Mouse (Mus musculus) retina, embryonic 14.5 days (tissue): ENCODE measurements around the gene Olfr625-ps1.
"Not testable (repeated sequence)": the region's sequence is repeated elsewhere in the genome, so short reads cannot be mapped to it uniquely, and the experiment has no call there.

Experiments used
- DNase-seq: peaks from one replicate; pipeline ENCODE4 v3.0.0-alpha.2; 2015; ENCODE audit warnings: low spot score

The Olfr625-ps1 gene

DNA sequence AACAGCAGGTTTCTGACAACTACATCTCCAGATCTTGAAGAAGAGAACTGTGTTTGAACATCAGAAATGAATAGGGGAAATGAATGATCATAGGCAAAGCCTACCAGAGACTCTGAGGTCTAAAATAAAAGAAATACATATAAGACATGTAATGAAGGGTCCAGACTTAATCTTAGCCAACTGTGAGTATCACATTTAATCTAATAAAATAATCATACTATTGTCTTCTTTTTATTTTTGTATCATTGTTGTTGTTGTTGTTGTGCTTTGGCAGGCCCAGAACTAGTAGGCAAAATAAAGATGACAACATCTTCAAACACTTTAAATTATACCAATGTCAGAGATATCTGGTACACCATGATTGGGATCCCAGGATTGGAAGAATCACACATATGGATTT is at the start of gene Olfr625-ps1:
Gene Olfr625-ps1, plus strand, starts transcription at position 301 of the 400 bp plus-strand sequence.
- DNase-seq: no peak

DNA sequence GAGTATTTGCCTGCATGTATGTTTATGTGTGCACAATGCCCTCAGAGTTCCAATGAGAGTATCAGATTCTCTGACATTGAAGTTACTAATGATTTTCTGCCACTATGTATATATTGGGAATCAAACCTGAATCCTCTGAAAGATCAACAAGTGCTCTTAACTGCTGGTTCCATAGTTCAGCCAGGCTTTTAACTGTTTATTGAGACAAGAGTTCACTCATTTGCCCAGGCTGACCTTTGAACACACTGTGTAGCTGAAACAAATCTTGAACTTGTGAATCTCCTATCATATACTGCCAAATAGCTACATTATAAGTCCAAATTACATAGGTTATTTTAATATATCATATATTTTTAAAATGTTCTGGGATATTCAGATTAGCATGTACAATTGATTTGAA is 45.7 kb upstream of the Olfr625-ps1 start:
- no peak for DNase-seq

DNA sequence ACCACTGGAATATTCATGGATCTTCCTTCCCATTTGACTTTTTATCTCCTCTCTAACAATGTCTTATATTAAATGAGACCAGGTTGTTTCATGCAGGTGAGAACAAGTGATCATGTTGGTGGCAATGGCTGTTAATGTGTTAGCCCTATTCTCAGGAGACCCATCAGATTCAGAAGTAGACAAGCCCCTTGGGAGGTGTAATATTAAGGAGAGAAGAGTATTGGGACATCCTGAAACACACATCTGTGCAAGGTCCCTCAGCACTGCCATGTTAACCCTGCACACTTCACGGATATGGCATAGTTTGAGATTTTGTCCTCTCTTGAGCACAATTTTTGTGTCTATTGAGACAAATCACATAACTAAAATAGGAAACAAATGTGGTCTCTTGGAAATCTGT is 39.9 kb upstream of the Olfr625-ps1 start, which contains the start of gene Olfr622:
Gene Olfr622, minus strand, starts transcription at position 101 of the 400 bp plus-strand sequence.
- DNase-seq: no peak

DNA sequence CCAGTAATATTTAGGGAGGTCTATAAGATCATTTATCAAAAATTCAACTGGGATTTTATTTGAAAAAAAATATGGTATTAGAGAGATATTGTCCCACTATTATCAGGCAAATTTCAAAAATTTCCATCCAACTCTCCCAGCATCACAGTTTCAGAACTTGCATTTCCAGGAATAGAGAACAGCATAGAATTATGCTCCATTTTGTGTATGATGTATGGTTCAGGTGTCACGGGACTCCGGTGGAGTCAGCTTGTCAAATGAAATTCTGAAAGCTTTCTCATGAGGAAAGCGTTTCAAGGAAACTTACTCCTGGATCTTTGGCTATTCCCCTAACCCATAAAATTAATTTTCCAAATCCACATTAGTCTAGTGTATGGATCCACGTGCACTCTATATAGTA is 38.5 kb upstream of the Olfr625-ps1 start:
- DNase-seq: no peak

DNA sequence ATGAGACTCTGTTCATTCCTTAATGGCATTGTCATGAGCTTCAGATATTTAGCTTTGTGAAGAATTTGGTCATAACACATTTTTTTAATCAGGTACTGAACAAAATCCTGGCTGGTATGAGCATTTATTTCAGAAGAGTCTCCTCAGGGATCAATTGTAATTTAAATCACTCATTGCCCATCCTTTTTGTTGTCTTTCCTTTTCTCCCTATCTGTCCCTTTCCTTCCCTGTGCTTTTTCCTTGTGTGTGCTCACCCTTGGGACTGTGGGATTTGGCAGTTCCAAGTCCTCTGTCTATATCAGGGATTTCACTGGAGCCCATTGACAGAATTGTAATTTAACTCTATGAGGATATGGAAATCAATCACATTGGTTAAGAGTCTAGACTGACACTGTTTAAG is 18.9 kb upstream of the Olfr625-ps1 start, which contains the start of gene Olfr623:
Gene Olfr623, minus strand, starts transcription at position 101 of the 400 bp plus-strand sequence.
- DNase-seq: no peak

DNA sequence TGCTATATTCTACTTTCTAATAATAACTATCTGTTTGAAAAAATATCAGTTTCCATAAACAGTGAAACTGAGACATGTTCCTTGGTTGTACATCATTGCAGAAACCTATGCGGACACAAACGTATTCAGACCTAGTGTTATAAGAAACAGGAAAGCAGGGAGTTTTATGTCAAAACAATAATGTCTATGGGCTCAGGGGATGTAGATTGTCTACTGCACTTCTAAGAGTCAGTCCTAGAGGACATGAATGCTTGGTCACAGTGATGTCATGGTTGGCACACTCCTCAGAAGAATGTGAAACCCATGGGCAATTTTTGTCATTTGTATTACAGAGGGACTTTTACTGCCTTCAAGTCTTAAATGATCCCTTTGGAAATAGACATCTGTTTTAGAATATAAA is 11.4 kb upstream of the Olfr625-ps1 start, which contains the start of gene Olfr624:
Gene Olfr624, minus strand, starts transcription at position 101 of the 400 bp plus-strand sequence.
- DNase-seq: no peak

DNA sequence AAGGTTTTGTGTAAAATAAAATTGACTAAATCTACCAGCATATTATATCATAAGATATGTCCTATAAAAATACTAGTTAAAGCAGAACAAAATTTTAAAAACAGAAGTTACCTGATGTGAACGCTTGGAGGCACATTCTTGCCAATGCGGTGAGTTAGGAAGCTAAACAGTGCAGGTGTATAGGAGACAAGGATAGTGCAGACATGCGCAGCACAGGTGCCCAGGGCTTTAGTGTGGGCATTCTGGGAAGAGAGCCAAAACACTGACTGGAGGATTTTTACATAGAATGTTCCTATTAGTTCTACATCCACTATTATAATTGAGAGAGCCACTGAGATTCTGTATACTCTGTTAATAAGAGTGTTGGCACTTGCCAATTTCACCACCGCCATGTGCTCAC is 16.9 kb downstream of the Olfr625-ps1 start:
- no peak for DNase-seq

DNA sequence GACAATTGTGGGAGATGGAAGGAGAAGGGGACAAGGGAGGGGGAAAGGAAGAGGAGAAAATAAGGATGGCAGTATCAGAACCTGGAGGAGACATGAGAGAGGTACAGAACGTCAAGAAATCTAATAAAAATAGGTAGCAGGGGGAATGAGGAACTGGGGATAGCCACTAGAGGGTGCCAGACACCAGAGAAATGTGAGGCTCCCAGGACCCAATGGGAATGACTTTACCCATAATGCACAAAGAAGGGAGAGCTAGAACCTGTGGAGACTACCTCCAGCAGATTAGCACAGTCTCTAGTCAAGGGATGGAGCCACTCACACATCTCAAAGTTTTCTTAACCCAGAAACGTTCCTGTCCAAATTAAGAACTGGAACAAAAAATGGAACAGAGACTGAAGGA is 29.5 kb downstream of the Olfr625-ps1 start:
- no peak for DNase-seq

DNA sequence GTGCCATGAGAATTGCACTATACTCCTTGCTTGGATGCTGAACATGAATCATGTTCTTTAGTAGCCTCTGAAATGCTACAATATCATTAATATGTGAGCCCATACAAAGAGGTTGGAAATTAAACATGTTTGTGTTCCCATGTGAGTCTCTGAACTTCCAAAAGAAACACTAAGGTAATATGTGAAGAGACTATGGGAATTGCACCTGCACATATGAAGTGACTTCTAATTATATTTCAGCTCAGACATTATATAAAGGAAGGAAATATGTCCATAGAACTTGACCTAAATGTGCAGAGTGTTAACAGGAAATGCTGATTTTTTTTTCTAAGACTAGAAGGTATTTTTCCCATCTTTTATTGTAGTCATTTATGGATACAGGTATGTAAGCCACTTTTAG is 31.9 kb downstream of the Olfr625-ps1 start, which contains the start of gene Olfr243:
Gene Olfr243, plus strand, starts transcription at position 301 of the 400 bp plus-strand sequence.
- no peak for DNase-seq

DNA sequence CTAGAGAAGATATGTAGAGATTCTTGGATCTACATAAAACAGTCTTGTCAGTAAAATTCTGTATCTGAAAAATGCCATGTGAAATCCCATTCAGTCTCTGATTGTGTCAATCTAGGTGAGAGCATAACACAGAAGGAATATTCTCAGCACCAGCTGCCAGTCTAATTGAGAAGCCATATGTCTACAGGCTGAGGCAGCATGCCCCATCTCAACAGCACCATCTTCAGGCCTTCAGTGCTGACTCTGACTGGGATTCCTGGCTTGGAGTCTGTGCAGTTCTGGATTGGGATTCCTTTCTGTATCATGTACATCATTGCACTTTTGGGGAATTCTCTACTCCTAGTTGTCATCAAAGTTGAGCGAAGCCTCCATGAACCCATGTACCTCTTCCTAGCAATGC is 33.9 kb downstream of the Olfr625-ps1 start:
- not testable (repeated sequence) for DNase-seq

DNA sequence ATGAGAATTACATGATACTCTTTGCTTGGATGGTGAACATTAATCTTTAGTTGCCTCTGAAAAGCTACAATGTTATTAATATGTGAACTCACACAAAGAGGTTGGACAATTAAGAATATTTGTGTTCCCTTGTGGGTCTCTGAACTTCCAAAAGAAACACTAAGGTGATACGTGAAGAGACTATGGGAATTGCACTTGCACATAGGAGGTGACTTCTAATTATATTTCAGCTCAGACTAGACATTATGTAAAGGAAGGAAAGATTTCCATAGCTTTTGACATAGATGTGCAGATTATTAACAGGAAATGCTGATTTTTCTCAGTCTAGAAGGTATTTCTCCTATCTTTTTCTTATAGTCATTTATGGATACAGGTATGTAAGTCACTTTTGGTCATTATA is 47.6 kb downstream of the Olfr625-ps1 start, which contains the start of gene Olfr628:
Gene Olfr628, plus strand, starts transcription at position 301 of the 400 bp plus-strand sequence.
- DNase-seq: no peak
